Mouse (Mus musculus) embryonic facial prominence, embryonic 15.5 days (tissue): Measurements from ENCODE around the gene Slc25a35. TPM values are rescaled to one million over a fixed set of nuclear protein-coding genes. Genes with fewer than 3 reads are reported as not detected.
A peak's percentile ranks its signal among the peaks of the same experiment; 100 is the strongest.

Experiments used
- ATAC-seq: fragments of 200-750 bp; cut with Nextera tagmentation; 2 replicates; pipeline ENCODE4 v1.8.0; 2017; ENCODE audit warnings: low read depth, moderate TSS enrichment; ENCODE audit not compliant: insufficient number of reproducible peaks, low FRiP score, low TSS enrichment
- H3K27ac ChIP-seq: fragments of 300-500 bp; sonication (generic); replicated peaks from 2 replicates; pipeline ENCODE4 v1.5.1; 2015; ENCODE audit warnings: mild to moderate bottlenecking, inconsistent platforms
- H3K27me3 ChIP-seq: fragments of 300-500 bp; sonication (generic); 2 replicates; pipeline ENCODE4 v1.6.1; 2015; ENCODE audit warnings: inconsistent platforms
- H3K36me3 ChIP-seq: fragments of 300-500 bp; sonication (generic); 2 replicates; pipeline ENCODE4 v1.6.1; 2015; ENCODE audit warnings: mild to moderate bottlenecking, inconsistent platforms
- H3K4me1 ChIP-seq: fragments of 300-500 bp; sonication (generic); 2 replicates; pipeline ENCODE4 v1.6.1; 2015; ENCODE audit warnings: inconsistent platforms
- H3K4me2 ChIP-seq: fragments of 300-500 bp; sonication (generic); replicated peaks from 2 replicates; pipeline ENCODE4 v1.6.1; 2015; ENCODE audit warnings: mild to moderate bottlenecking, inconsistent platforms
- H3K4me3 ChIP-seq: fragments of 300-500 bp; sonication (generic); replicated peaks from 2 replicates; pipeline ENCODE4 v1.5.1; 2015; ENCODE audit warnings: mild to moderate bottlenecking, inconsistent platforms
- H3K9ac ChIP-seq: fragments of 300-500 bp; sonication (generic); 2 replicates; pipeline ENCODE4 v1.6.1; 2015; ENCODE audit warnings: inconsistent platforms
- H3K9me3 ChIP-seq: fragments of 300-500 bp; sonication (generic); replicated peaks from 2 replicates; pipeline ENCODE4 v1.6.1; 2016; ENCODE audit warnings: inconsistent platforms
- WGBS: fragments of 180-500 bp; shearing (Covaris S2); methylation state at CpG from one replicate; pipeline ENCODE4 v1.1.7; 2015; 5-methylcytosine and 5-hydroxymethylcytosine counted together
- polyA plus RNA-seq: library from polyadenylated mRNA; unstranded; fragments of >200 nt; fragmentation: Nextera tagmentation; extraction: Ambion mirVana; gene quantifications from 2 replicates; pipeline ENCODE4 v1.2.1, GENCODE M21; 2015

The Slc25a35 gene
- polyA plus RNA-seq, 1 experiment from 2014 or later, result 10.0 TPM

DNA sequence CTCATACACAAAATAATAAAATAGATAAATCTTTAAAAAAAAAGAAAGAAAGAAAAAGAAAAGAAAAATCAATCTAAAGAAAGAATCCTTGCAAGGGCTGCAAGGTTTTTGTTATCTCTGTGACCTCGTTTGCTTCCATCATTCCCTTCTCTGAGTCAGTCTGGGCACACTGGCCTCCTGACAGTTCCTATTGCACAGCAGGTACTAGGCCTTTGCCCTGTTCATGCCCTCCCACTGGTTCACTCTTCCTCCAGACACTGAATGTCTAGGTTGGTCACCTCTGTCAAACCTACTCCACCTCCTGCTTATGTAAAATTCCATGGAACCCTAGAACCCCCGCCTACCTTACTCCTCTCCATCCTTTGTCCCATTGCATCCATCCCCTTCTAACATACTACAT is 22.7 kb upstream of the Slc25a35 start:
- H3K27me3 ChIP-seq, result peaks cover 5% of the 10 kb centered on the region; the same call in 1 of the 2 replicates
- ATAC-seq, result no peak
- H3K4me1 ChIP-seq, result peaks cover 10% of the 10 kb centered on the region
- no peak overlapping the region for H3K27ac ChIP-seq
- no peaks in the 10 kb centered on the region for H3K9me3 ChIP-seq
- no peak overlapping the region for H3K4me3 ChIP-seq
- H3K9ac ChIP-seq, result no peak overlapping the region
- H3K4me2 ChIP-seq, result no peak overlapping the region
- H3K36me3 ChIP-seq, result no peaks in the 10 kb centered on the region
- WGBS, result 83% methylated on average over 2 of the region's 2 CpGs

DNA sequence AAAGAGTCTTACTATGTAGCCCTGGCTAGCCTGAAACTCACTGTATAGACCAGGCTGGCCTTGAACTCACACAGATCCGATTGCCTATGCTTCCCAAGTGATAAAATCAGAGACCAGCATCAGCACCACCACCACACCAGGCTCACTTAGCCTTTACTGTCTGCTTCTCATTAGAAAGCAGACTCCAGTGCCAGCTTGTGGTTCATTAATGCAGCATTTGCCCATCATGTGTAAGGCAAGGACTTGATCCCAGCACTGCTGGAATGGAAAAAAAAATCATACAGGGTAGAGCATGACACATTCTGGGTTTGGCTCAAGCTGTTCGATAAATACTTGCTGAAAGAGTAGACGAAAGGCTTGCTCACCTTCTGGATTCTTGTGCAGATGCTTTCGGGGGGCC is 21.9 kb upstream of the Slc25a35 start:
- Histone ChIP-seq H3K36me3 (no peaks in the 10 kb centered on the region), H3K27ac (no peak overlapping the region), H3K27me3 (peaks cover 5% of the 10 kb centered on the region; the same call in 1 of the 2 replicates), H3K9ac (no peak overlapping the region), H3K4me2 (no peak overlapping the region), H3K9me3 (no peaks in the 10 kb centered on the region), H3K4me3 (no peak overlapping the region), H3K4me1 (peaks cover 6% of the 10 kb centered on the region)
- WGBS, result 67% methylated on average over 4 of the region's 4 CpGs
- no peak for ATAC-seq

DNA sequence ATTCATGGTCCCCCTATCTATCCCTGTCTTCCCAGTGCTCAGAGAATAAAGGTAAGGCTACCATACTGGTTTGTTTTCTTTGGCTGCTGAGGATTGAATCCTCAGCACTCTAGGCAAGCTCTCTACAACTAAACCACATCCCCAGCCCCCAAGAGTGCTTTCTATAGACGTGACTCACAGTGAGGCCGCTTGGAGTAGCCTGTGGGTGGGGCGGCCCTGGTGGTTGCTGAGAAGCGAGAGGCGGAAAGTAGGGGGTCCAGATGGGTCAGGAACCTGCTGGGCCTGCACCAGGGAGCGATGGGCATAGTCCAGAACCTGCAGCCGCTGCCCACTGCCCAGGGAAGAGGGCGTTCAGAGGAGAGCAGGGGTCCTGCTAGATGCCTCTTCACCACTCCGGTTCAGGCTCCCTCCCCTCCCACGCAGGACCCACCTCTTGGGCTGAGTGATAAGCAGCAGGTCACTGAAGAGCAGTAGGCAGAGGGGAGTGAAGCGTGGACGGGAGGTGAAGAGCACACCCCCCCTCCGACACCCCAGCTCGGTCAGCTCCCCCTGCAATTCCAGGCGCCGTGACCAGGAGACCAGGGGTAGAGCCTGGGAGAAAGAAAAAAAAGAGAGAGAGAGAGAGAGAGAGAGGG is 21.0 kb upstream of the Slc25a35 start:
- no peak overlapping the region for H3K9ac ChIP-seq
- H3K27ac ChIP-seq, result no peak overlapping the region
- peak overlapping the region; percentile 24 for H3K4me2 ChIP-seq
- ATAC-seq, result peak; percentile 69; the same call in 1 of the 2 replicates
- H3K4me1 ChIP-seq, result peaks cover 6% of the 10 kb centered on the region
- 15% methylated on average over 16 of the region's 16 CpGs for WGBS
- no peaks in the 10 kb centered on the region for H3K36me3 ChIP-seq
- peaks cover 5% of the 10 kb centered on the region; the same call in 1 of the 2 replicates for H3K27me3 ChIP-seq
- H3K4me3 ChIP-seq, result peak overlapping the region; percentile 3; the same call in 1 of the 2 replicates
- H3K9me3 ChIP-seq, result no peaks in the 10 kb centered on the region

DNA sequence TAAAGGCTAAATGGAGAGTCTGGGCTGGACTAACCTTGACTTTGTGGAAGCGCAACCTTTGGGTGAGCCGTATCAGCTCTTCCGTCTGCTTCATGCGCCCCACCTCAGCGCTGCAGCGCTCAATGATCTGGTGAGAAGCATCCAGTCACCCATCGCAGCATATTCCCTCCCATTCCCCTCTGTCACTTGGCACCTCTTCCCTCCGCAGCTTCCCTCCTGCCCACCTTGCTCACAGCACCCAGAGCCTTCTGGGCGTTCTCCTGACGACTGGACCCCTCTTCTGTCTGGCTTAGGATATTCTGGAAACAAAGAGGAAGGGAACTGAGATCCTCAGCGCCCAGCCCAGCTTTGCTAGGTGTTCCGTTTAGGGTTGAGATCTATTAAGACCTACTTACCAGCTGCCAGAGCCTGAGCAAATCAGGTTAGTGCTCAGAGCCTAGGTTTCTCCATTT is 20.4 kb upstream of the Slc25a35 start:
- Histone ChIP-seq H3K4me2 (0 out of 2 replicates have a peak overlapping the region, but pooled peaks have one; percentile 22), H3K27ac (no peak overlapping the region), H3K27me3 (peaks cover 5% of the 10 kb centered on the region; the same call in 1 of the 2 replicates), H3K4me3 (no peak overlapping the region), H3K9me3 (no peaks in the 10 kb centered on the region), H3K4me1 (peaks cover 6% of the 10 kb centered on the region), H3K36me3 (no peaks in the 10 kb centered on the region), H3K9ac (no peak overlapping the region)
- ATAC-seq, result no peak
- 19% methylated on average over 12 of the region's 12 CpGs for WGBS

DNA sequence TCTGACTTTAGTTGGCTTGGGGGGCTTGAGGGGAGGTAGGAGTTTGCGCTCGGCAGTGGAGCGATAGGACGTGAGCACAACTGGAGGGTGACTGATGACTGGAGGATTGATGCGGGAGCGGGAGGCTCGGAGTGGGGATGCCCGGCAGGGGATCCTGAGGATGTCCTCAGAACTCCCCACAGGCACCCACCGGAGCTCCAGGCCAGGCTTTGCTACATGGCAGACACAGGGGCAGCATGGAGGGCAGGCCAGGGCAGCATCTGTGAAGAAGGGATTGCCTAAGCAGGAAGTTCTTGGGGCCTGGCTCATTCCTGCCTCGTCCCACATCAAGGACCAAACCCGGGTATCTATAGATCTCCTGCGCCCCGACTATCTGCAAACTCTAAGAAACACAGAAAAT is 14.0 kb upstream of the Slc25a35 start:
- Histone ChIP-seq H3K27ac (no peak overlapping the region), H3K9me3 (no peaks in the 10 kb centered on the region), H3K27me3 (peaks cover 17% of the 10 kb centered on the region), H3K36me3 (no peaks in the 10 kb centered on the region), H3K9ac (peak overlapping the region; percentile 21; the same call in 1 of the 2 replicates), H3K4me3 (peak overlapping the region; percentile 40), H3K4me1 (peaks cover 14% of the 10 kb centered on the region), H3K4me2 (peak overlapping the region; percentile 64)
- ATAC-seq, result no peak
- WGBS, result 20% methylated on average over 13 of the region's 13 CpGs

DNA sequence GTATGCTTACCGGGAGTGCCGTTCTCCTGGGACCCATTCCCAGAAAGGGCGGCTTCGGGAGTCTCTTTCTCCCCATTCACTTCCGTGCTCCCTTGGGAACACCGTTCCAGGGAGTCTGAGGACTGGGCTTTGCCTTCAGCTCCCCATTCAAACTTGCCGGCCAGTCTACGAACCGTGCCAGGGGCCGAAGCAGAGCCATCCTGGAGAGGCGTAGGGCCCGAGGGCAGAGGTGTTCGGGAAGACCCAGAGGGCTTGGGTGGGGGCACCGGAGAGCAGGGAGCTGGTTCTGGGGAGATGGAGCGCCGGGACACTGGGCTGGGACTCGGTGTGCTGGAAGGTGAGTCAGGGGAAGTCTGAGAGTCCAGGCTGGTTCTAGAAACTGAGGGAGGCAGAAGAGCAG is 13.5 kb upstream of the Slc25a35 start:
- H3K27me3 ChIP-seq, result peaks cover 17% of the 10 kb centered on the region
- WGBS, result 3% methylated on average over 17 of the region's 17 CpGs

DNA sequence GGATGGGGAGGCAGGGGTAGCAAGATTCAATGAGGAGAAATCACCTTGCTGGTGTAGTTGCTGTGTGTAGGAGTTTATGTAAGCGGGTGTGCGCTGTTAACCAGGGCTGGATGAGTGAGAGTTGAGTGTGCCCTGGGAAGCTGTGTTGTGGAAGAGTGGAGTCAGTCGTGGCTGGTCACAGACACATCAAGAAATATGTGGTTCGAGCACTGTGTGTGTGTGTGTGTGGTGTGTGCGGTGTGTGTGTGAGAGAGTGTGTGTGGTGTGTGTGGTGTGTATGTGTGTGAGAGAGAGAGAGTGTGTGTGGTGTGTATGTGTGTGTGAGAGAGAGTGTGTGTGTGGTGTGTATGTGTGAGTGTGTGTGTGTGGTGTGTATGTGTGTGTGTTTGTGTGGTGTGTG is 12.5 kb upstream of the Slc25a35 start:
- Histone ChIP-seq H3K27ac (no peak overlapping the region), H3K9me3 (no peaks in the 10 kb centered on the region), H3K4me2 (peak overlapping the region; percentile 64), H3K9ac (no peak overlapping the region), H3K4me1 (peaks cover 14% of the 10 kb centered on the region), H3K36me3 (no peaks in the 10 kb centered on the region), H3K4me3 (peak overlapping the region; percentile 40; the same call in 1 of the 2 replicates), H3K27me3 (peaks cover 17% of the 10 kb centered on the region)
- WGBS, result 72% methylated on average over 5 of the region's 5 CpGs
- no peak for ATAC-seq

More for the DNA sequence above, 13.5 kb upstream of the Slc25a35 start:
- no peak; the same call in 1 of the 2 replicates for ATAC-seq
- peak overlapping the region; percentile 40 for H3K4me3 ChIP-seq
- no peaks in the 10 kb centered on the region for H3K9me3 ChIP-seq
- no peaks in the 10 kb centered on the region for H3K36me3 ChIP-seq
- peaks cover 14% of the 10 kb centered on the region for H3K4me1 ChIP-seq
- peak overlapping the region; percentile 21 for H3K9ac ChIP-seq
- H3K27ac ChIP-seq, result no peak overlapping the region
- peak overlapping the region; percentile 64 for H3K4me2 ChIP-seq

DNA sequence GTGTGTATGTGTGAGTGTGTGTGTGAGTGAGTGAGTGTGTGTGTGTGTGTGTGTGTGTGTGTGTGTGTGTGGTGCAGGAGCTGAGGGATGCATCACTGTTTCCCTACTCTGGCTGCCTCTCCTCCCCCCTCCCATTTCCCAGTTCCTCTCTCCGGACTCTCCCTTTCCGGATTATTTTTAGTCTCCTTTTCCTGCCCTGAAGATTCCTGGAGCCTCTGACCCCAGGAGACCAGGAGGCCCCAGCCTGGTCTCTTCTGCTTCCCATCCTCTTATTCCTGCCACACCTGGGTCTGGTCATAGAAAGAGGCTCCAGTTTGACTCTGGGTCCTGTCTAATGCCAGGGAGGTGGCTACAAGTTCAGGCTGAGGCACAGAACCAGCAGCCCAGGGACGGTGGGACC is 11.8 kb upstream of the Slc25a35 start:
- WGBS, result 27% methylated on average over 3 of the region's 3 CpGs
- Histone ChIP-seq H3K27me3 (peaks cover 17% of the 10 kb centered on the region), H3K27ac (peak overlapping the region; percentile 17; the same call in 1 of the 2 replicates)

DNA sequence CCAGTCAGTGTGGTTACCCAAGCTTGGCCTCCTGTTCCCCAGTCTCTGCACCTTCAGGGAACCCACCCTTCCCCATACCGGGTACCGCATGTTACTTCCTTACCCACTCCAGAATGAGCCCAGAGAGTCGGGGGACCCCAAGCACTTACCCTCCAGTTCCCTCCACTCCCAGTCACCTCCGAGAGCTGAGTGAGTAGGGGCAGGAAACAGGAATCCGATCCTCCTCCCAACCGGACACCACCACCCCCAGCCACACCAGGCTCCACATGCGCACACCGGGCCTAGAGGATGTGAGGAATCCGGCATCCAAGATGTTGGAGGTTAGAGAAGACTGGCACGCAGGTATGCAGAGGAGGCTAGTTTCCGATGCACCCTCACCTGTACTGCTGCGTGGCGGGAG is 11.2 kb upstream of the Slc25a35 start:
- no peak overlapping the region for H3K4me2 ChIP-seq
- WGBS, result 36% methylated on average over 13 of the region's 13 CpGs
- peak overlapping the region; percentile 11 for H3K4me3 ChIP-seq
- no peaks in the 10 kb centered on the region for H3K36me3 ChIP-seq
- peaks cover 14% of the 10 kb centered on the region for H3K4me1 ChIP-seq
- H3K27ac ChIP-seq, result 0 out of 2 replicates have a peak overlapping the region, but pooled peaks have one; percentile 17
- H3K9ac ChIP-seq, result no peak overlapping the region
- H3K27me3 ChIP-seq, result peaks cover 17% of the 10 kb centered on the region
- H3K9me3 ChIP-seq, result no peaks in the 10 kb centered on the region
- no peak for ATAC-seq

More for the DNA sequence above, 11.8 kb upstream of the Slc25a35 start:
- peak overlapping the region; percentile 11; the same call in 1 of the 2 replicates for H3K4me3 ChIP-seq
- no peaks in the 10 kb centered on the region for H3K9me3 ChIP-seq
- H3K4me1 ChIP-seq, result peaks cover 14% of the 10 kb centered on the region
- ATAC-seq, result no peak
- no peaks in the 10 kb centered on the region for H3K36me3 ChIP-seq
- no peak overlapping the region for H3K4me2 ChIP-seq
- no peak overlapping the region for H3K9ac ChIP-seq

DNA sequence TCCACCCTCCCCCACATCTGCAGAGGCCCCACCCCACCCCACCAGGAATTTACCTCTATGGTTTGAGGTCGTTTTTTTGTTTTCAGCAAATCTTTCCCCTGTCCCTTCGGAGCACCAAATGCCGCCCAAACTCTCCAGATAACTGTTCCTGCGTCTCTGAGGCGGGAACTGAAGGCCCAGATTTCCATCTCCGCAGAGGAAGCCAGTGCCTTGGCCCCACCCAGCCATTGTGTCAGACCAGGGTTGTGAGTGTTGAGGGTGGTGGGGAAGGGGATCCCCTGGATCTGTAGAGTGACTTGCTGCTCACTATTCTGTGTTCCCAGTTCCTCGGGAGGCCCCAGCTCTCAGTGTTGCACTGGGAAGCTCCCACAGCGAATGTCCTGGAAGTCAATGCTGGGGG is 10.6 kb upstream of the Slc25a35 start, which contains the start of gene Arhgef15:
TSS of gene Arhgef15 (minus strand) at position 173 of the 400 bp plus-strand sequence.
- H3K27me3 ChIP-seq, result peaks cover 17% of the 10 kb centered on the region
- H3K4me1 ChIP-seq, result peaks cover 14% of the 10 kb centered on the region
- WGBS, result 44% methylated on average over 8 of the region's 8 CpGs
- H3K9me3 ChIP-seq, result no peaks in the 10 kb centered on the region
- no peak for ATAC-seq
- H3K9ac ChIP-seq, result no peak within 1 kb of the TSS
- no peaks in the 10 kb centered on the region for H3K36me3 ChIP-seq
- peak within 1 kb of the TSS; percentile 17; the same call in 1 of the 2 replicates for H3K27ac ChIP-seq
- no peak within 1 kb of the TSS for H3K4me2 ChIP-seq
- peak within 1 kb of the TSS; percentile 11 for H3K4me3 ChIP-seq

DNA sequence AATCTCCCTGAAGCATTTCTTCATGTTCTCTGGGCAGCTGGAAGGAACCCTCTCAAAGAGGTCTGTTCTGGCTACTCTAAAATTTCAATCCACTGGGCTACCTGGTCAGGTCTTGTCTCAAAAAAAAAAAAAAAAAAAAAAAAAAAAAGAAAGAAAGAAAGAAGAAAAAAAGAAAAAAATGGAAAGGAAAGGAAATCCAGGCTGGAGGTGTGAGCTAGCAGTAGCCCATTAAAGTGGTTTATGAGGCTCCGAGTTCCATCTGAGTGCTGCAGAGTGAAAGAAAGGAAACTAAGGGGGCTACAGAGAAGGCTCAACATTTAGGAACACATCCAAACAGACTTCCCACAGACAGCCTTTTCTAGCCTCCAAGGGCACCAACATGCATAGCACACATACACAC is 10.0 kb upstream of the Slc25a35 start:
- Histone ChIP-seq H3K4me1 (peaks cover 14% of the 10 kb centered on the region), H3K4me2 (no peak overlapping the region), H3K27me3 (peaks cover 17% of the 10 kb centered on the region), H3K27ac (no peak overlapping the region), H3K36me3 (no peaks in the 10 kb centered on the region), H3K4me3 (no peak overlapping the region), H3K9ac (no peak overlapping the region), H3K9me3 (no peaks in the 10 kb centered on the region)
- 95% methylated on average over 1 of the region's 1 CpGs for WGBS
- ATAC-seq, result no peak
